In genomic region chr10:81502658-81503057, GRCm38 (mm10) we compare ENCODE assay signal across 9 mouse cellular contexts. TPM values are rescaled to one million over a fixed set of nuclear protein-coding genes. Genes with fewer than 3 reads are reported as not detected.
A peak's percentile ranks its signal among the peaks of the same experiment; 100 is the strongest.
DNase-seq lines count a peak whose midpoint lies in the region; ATAC-seq and TF ChIP-seq lines count a peak whose summit lies in the region.
"Had no signal": no experiment of that assay in that cellular context is flagged by ENCODE, and none has a peak within 500 bp of the region (broad histone marks: within the 10 kb centered on the region; RNA-seq: fewer than 3 reads in every experiment).

No protein-coding gene starts in this region.

- TF ChIP-seq CTCF in gastrocnemius, adult 2 months (IDR thresholded peaks at IDR 0.05), result peak; percentile 100; the same call in 1 of the 2 replicates
- peak; percentile 100 for TF ChIP-seq CTCF in left cerebral cortex, adult 2 months (IDR thresholded peaks at IDR 0.05)

- DNase-seq in T-cell, adult 2 months (ENCODE audit: low spot score), result peak; percentile 90
- DNase-seq in cerebellum, postnatal 36 days, result peak; percentile 95 to 96
- DNase-seq in gastrocnemius, adult 2 months, result peak; percentile 91
- DNase-seq in left cerebral cortex, adult 2 months (ENCODE audit: extremely low spot score in 1 of 2, low spot score in 2 of 2), result peak; percentile 88 to 95
- peak; percentile 86 to 92 for DNase-seq in right cerebral cortex, postnatal 10 days (ENCODE audit: low spot score in 2 of 2)
- DNase-seq in urinary bladder, postnatal 14 days (ENCODE audit: low spot score), result peak; percentile 90

- H3K36me3 ChIP-seq in hindbrain, embryonic 16.5 days (ENCODE audit: control insufficient read depth, insufficient read depth, low read length), result no peaks in the 10 kb centered on the region
- H3K36me3 ChIP-seq in megakaryocyte, embryonic 14.5 days (replicated peaks; ENCODE audit: low read length), result peaks cover 64% of the 10 kb centered on the region

- peak; percentile 47 for ATAC-seq in hindbrain, embryonic 16.5 days

- no peaks in the 10 kb centered on the region for H3K9me3 ChIP-seq in hindbrain, embryonic 16.5 days (ENCODE audit: control insufficient read depth, low read length)
- peaks cover 6% of the 10 kb centered on the region for H3K9me3 ChIP-seq in megakaryocyte, embryonic 14.5 days

- no peaks in the 10 kb centered on the region for H3K27me3 ChIP-seq in hindbrain, embryonic 16.5 days (replicated peaks; ENCODE audit: control insufficient read depth, insufficient read depth, low read length)
- no peaks in the 10 kb centered on the region for H3K27me3 ChIP-seq in megakaryocyte, embryonic 14.5 days (replicated peaks)

- peak overlapping the region; percentile 87 for H3K4me2 ChIP-seq in hindbrain, embryonic 16.5 days (ENCODE audit: low read length)

- intact Hi-C loops in gastrocnemius, adult 2 months (cut with DNase I), result loop anchor here (1.0 to 10.0 kb wide), 4 partner anchors 25 to 672 kb away; no protein-coding TSS in a partner anchor
- intact Hi-C loops in left cerebral cortex, adult 2 months (cut with DNase I), result loop anchor here (1.0 kb wide), 3 partner anchors 24 to 103 kb away; no protein-coding TSS in a partner anchor

- H3K4me3 ChIP-seq in gastrocnemius, adult 2 months, result peak overlapping the region; percentile 69
- peak overlapping the region; percentile 47 for H3K4me3 ChIP-seq in hindbrain, embryonic 16.5 days (ENCODE audit: low read length)
- H3K4me3 ChIP-seq in left cerebral cortex, adult 2 months, result peak overlapping the region; percentile 50
- H3K4me3 ChIP-seq in megakaryocyte, embryonic 14.5 days (replicated peaks), result peak overlapping the region; percentile 84
- H3K4me3 ChIP-seq: myocyte had no signal

- peak overlapping the region; percentile 66 for H3K9ac ChIP-seq in hindbrain, embryonic 16.5 days (ENCODE audit: low read depth, low read length)

- H3K4me1 ChIP-seq in hindbrain, embryonic 16.5 days (ENCODE audit: control insufficient read depth, insufficient read depth, low read depth, low read length), result peaks cover 3% of the 10 kb centered on the region; the same call in 1 of the 2 replicates
- H3K4me1 ChIP-seq in megakaryocyte, embryonic 14.5 days, result peaks cover 81% of the 10 kb centered on the region

- H3K27ac ChIP-seq in gastrocnemius, adult 2 months, result peak overlapping the region; percentile 44
- no peak overlapping the region for H3K27ac ChIP-seq in hindbrain, embryonic 16.5 days (ENCODE audit: low read depth, low read length)
- H3K27ac ChIP-seq in left cerebral cortex, adult 2 months, result no peak overlapping the region

- WGBS in hindbrain, embryonic 16.5 days, result 12% methylated on average over 30 of the region's 36 CpGs

RNA-seq across cellular contexts. Expression of gene S1pr4, which starts 2.7 kb away (rescaled TPM):
- total RNA-seq in gastrocnemius, adult 2 months (2021), result 1 to 10 TPM in 1 of 2 experiments, under 1 TPM in 1; 0.97 to 1.2 TPM
- 0.65 and 0.79 TPM in 2 replicates for polyA plus RNA-seq in hindbrain, embryonic 16.5 days (2015; fragmentation: Nextera tagmentation; extraction: Ambion mirVana)
- under 1 TPM; 0.56 to 0.70 TPM for total RNA-seq in left cerebral cortex, adult 2 months (2021)
- 7.4 and 9.1 TPM in 2 replicates for polyA plus RNA-seq in megakaryocyte, embryonic 14.5 days (2012; ENCODE audit: insufficient read depth, low replicate concordance)
- polyA plus RNA-seq: myocyte had no signal

RNA-seq across cellular contexts. Expression of gene Ncln, which starts 6.5 kb away (rescaled TPM):
- 10 to 100 TPM; 38.3 to 44.8 TPM for total RNA-seq in gastrocnemius, adult 2 months (2021)
- 68.9 and 82.7 TPM in 2 replicates for polyA plus RNA-seq in hindbrain, embryonic 16.5 days (2015; fragmentation: Nextera tagmentation; extraction: Ambion mirVana)
- 10 to 100 TPM; 78.3 to 80.8 TPM for total RNA-seq in left cerebral cortex, adult 2 months (2021)
- polyA plus RNA-seq in megakaryocyte, embryonic 14.5 days (2012; ENCODE audit: insufficient read depth, low replicate concordance), result 145 and 508 TPM in 2 replicates

RNA-seq across cellular contexts. Expression of gene Celf5, which starts 20.1 kb away (rescaled TPM):
- under 1 TPM in 1 of 2 experiments, not detected in 1; 0.17 TPM for total RNA-seq in gastrocnemius, adult 2 months (2021)
- polyA plus RNA-seq in hindbrain, embryonic 16.5 days (2015; fragmentation: Nextera tagmentation; extraction: Ambion mirVana), result 60.1 and 63.6 TPM in 2 replicates
- total RNA-seq in left cerebral cortex, adult 2 months (2021), result 100 to 1,000 TPM; 284 to 288 TPM
- polyA plus RNA-seq in megakaryocyte, embryonic 14.5 days (2012; ENCODE audit: insufficient read depth, low replicate concordance), result 1.3 and 3.3 TPM in 2 replicates

RNA-seq across cellular contexts. Expression of gene Gna15, which starts 21.4 kb away (rescaled TPM):
- total RNA-seq in gastrocnemius, adult 2 months (2021), result under 1 TPM; 0.26 to 0.53 TPM
- polyA plus RNA-seq in hindbrain, embryonic 16.5 days (2015; fragmentation: Nextera tagmentation; extraction: Ambion mirVana), result 0.81 and 1.1 TPM in 2 replicates
- total RNA-seq in left cerebral cortex, adult 2 months (2021), result 1 to 10 TPM; 1.3 to 2.8 TPM
- polyA plus RNA-seq in megakaryocyte, embryonic 14.5 days (2012; ENCODE audit: insufficient read depth, low replicate concordance), result 31.7 and 48.4 TPM in 2 replicates
- polyA plus RNA-seq: myocyte had no signal

RNA-seq across cellular contexts. Expression of gene Gna11, which starts 42.3 kb away (rescaled TPM):
- 10 to 100 TPM; 25.7 to 30.3 TPM for total RNA-seq in gastrocnemius, adult 2 months (2021)
- 96.0 and 104 TPM in 2 replicates for polyA plus RNA-seq in hindbrain, embryonic 16.5 days (2015; fragmentation: Nextera tagmentation; extraction: Ambion mirVana)
- total RNA-seq in left cerebral cortex, adult 2 months (2021), result 100 to 1,000 TPM; 106 to 110 TPM
- 7.3 and 10.2 TPM in 2 replicates for polyA plus RNA-seq in megakaryocyte, embryonic 14.5 days (2012; ENCODE audit: insufficient read depth, low replicate concordance)

Comparison
In these comparisons a context has a peak if more than half of its experiments do, and no peak if none do; other contexts are left out.
1. RNA of gene Celf5, which starts 20.1 kb away (total RNA-seq): 284 to 288 TPM in left cerebral cortex, adult 2 months; 0.17 TPM in gastrocnemius, adult 2 months; every median in the first group is over 100 times any median in the second.
2. Peak in every context shown above with its lines, with median percentiles within 50 percentile points of each other: DNase-seq and H3K4me3 ChIP-seq.